Mouse (Mus musculus) neural tube, embryonic 15.5 days (tissue): ENCODE measurements around the gene A930004D18Rik. TPM values are rescaled to one million over a fixed set of nuclear protein-coding genes. Genes with fewer than 3 reads are reported as not detected.

Experiments used
- ATAC-seq: fragments of 200-750 bp; cut with Nextera tagmentation; 2 replicates; pipeline ENCODE4 v1.8.0; 2017; ENCODE audit warnings: mild to moderate bottlenecking, moderate TSS enrichment, moderate library complexity; ENCODE audit not compliant: low FRiP score
- H3K27ac ChIP-seq: fragments of 300-500 bp; sonication (generic); replicated peaks from 2 replicates; pipeline ENCODE4 v1.5.1; 2015; ENCODE audit warnings: mild to moderate bottlenecking, inconsistent platforms
- H3K27me3 ChIP-seq: fragments of 300-500 bp; sonication (generic); replicated peaks from 2 replicates; pipeline ENCODE4 v1.6.1; 2015; ENCODE audit warnings: inconsistent platforms
- H3K36me3 ChIP-seq: fragments of 300-500 bp; sonication (generic); 2 replicates; pipeline ENCODE4 v1.6.1; 2015; ENCODE audit warnings: inconsistent platforms
- H3K4me1 ChIP-seq: fragments of 300-500 bp; sonication (generic); 2 replicates; pipeline ENCODE4 v1.6.1; 2015; ENCODE audit warnings: inconsistent platforms
- H3K4me2 ChIP-seq: fragments of 300-500 bp; sonication (generic); 2 replicates; pipeline ENCODE4 v1.6.1; 2015; ENCODE audit warnings: inconsistent platforms, mild to moderate bottlenecking, moderate library complexity
- H3K4me3 ChIP-seq: fragments of 300-500 bp; sonication (generic); replicated peaks from 2 replicates; pipeline ENCODE4 v1.5.1; 2015; ENCODE audit warnings: mild to moderate bottlenecking, inconsistent platforms
- H3K9ac ChIP-seq: fragments of 300-500 bp; sonication (generic); replicated peaks from 2 replicates; pipeline ENCODE4 v1.6.1; 2015; ENCODE audit warnings: mild to moderate bottlenecking, inconsistent platforms
- H3K9me3 ChIP-seq: fragments of 300-500 bp; sonication (generic); replicated peaks from 2 replicates; pipeline ENCODE4 v1.6.1; 2016; ENCODE audit warnings: inconsistent platforms
- WGBS: fragments of 180-500 bp; shearing (Covaris S2); methylation state at CpG from one replicate; pipeline ENCODE4 v1.1.7; 2015; ENCODE audit warnings: mixed read lengths; 5-methylcytosine and 5-hydroxymethylcytosine counted together
- polyA plus RNA-seq: library from polyadenylated mRNA; unstranded; fragments of >200 nt; fragmentation: Nextera tagmentation; extraction: Ambion mirVana; gene quantifications from 2 replicates; pipeline ENCODE4 v1.2.1, GENCODE M21; 2015

The A930004D18Rik gene
- polyA plus RNA-seq, 1 experiment from 2014 or later = 13.1 TPM

DNA sequence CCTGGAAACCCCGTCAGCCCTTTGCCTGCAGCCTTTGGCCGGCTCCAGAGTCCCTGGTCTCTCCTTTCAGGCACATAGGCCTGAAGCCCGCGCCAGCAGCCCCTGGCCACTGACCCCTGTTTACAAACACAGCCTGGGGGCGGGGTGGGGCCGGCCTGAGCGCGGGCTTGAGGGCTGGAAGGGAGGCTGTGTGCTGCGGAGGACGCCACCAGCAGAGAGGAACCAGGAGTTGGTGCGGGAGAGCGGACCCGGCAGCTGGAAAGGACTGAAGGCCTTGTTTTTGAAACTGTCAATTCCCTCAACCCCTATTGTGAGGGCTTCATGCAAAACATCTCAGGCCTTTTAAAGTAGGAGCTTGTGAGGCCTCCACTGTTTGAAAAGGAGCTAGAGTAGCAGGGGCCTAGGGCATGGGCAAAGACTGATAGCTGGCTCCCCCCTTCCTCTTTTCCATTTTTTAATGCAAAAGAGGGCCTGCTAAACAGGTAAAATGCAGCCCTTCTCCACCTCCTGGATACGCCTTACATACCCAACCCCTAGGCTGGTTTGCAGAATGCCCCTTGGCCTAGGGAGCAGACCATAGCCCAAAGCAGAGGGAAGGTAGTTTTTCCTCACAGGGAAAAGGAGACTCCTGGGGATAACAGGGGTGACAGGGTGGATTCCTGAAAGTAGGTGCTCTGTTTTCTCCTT, 3.8 kb upstream of the A930004D18Rik start:
- ATAC-seq = peak; percentile 61; the same call in 1 of the 2 replicates
- Histone ChIP-seq H3K4me2 (peak overlapping the region; percentile 62), H3K9ac (peak overlapping the region; percentile 38), H3K36me3 (no peaks in the 10 kb centered on the region), H3K27me3 (no peaks in the 10 kb centered on the region), H3K4me3 (peak overlapping the region; percentile 8; the same call in 1 of the 2 replicates), H3K27ac (peak overlapping the region; percentile 73), H3K9me3 (no peaks in the 10 kb centered on the region), H3K4me1 (peaks cover 59% of the 10 kb centered on the region)
- WGBS = 11% methylated on average over 14 of the region's 14 CpGs

DNA sequence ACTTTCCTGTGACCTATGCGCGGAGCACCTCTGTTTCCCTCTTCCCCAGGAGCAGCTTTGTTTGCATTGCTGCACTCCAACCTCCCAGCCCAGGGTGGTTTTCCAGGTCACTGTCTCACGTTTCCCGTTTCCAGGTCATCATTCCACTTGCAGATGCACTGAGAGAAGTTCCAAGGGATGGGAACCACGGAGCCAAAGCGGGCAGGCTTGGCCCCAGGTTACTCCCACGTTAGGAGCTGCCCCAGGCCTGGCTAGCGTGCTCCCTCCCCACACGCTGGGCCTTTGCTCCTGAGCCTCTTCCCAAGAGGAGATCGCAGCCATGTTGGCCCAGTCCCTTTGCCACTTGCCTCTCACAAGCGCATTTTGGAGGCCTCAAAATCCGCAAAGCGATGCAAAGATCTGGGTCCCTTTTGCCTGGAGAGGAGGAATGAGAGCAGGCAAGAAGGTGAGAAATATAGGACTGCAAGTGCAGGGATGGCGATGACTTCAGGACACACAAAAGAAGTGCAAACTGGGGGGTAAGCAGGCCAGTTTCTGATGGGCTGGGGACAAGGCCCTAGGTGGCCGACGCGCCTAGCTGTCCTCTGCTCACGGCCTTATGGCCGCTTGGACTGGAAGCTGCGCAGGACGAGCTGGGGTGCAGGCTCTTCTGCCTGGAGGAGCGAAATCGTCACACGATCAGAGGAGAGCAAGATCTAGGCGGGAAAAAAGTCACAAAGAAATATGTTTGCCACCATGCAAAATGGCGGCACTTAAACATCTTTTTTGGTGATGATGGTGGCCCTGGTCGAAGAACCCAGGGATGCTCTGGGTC, 3.0 kb upstream of the A930004D18Rik start:
- WGBS = 15% methylated on average over 27 of the region's 27 CpGs
- H3K27ac ChIP-seq = peak overlapping the region; percentile 73
- H3K4me3 ChIP-seq = 0 out of 2 replicates have a peak overlapping the region, but pooled peaks have one; percentile 8
- peak overlapping the region; percentile 38 for H3K9ac ChIP-seq
- H3K4me2 ChIP-seq = peak overlapping the region; percentile 62
- H3K27me3 ChIP-seq = no peaks in the 10 kb centered on the region
- no peaks in the 10 kb centered on the region for H3K9me3 ChIP-seq
- no peaks in the 10 kb centered on the region for H3K36me3 ChIP-seq
- peaks cover 52% of the 10 kb centered on the region for H3K4me1 ChIP-seq
- ATAC-seq = peak; percentile 39; the same call in 1 of the 2 replicates

DNA sequence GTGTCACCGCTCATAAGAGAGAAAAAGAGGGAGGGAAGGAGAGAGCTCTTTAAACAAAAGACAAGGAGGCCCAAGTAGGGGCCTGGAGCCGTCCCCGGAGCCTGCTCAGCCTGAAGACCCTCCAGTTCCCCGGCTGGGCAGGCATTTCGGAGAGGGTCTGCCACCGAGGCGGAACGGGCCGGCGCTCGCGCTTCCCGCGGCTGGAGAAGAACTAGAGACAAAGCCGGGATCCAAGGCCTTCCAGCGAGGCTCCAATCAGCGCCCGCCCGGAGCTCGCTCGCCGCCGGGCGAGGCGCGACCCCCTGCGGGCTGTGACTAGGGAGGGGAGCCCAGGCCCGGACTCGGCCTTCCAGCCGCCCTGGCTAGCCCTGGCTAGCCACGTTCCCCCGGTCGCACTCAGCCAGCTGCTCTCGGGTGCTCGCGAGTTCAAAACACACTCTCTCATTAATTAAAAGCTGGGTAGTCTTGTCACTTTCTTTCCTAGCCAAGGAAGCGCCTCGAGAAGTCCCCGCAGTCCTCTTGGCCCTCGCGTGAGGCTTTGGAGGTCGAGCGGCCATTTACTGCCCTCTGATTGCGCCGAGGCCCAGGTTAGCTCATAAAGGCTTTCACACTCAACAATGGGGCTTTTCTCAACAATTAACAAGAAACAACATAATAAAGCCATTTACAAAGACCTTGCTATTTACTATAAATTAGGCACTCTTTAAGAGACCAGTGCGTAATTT, 2.2 kb upstream of the A930004D18Rik start:
- Histone ChIP-seq H3K36me3 (no peaks in the 10 kb centered on the region), H3K4me3 (peak overlapping the region; percentile 29), H3K4me2 (peak overlapping the region; percentile 62), H3K9ac (peak overlapping the region; percentile 38), H3K4me1 (peaks cover 44% of the 10 kb centered on the region), H3K27me3 (no peaks in the 10 kb centered on the region), H3K27ac (peak overlapping the region; percentile 73), H3K9me3 (no peaks in the 10 kb centered on the region)
- 4% methylated on average over 46 of the region's 46 CpGs for WGBS
- ATAC-seq = peak; percentile 60; the same call in 1 of the 2 replicates

DNA sequence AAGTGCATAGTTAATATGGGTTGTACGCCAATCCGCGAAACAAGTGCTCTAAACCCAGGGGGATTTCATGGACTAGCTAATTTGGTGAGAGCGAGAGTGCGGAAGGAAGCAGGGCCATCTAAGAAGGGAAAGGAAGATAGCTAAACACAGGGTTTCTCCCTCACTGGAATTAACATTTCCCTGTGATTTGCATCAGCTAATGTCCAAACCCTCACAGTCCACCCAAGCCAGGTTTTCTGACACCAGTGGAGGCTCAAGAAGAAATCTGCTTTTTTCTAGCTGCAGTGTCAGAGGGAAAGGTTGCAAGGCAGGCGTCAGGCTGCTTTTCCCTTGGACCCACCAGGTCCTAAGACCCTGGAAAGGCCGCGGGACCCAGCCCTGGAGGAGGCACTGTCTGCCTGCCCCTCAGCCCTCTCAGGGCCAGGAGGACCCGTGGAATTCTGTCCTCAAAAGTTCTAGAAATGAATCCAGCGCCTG, 1.4 kb upstream of the A930004D18Rik start:
- no peaks in the 10 kb centered on the region for H3K9me3 ChIP-seq
- no peak overlapping the region for H3K4me3 ChIP-seq
- H3K4me2 ChIP-seq = peak overlapping the region; percentile 62
- no peaks in the 10 kb centered on the region for H3K27me3 ChIP-seq
- ATAC-seq = no peak
- H3K27ac ChIP-seq = no peak overlapping the region
- H3K36me3 ChIP-seq = no peaks in the 10 kb centered on the region
- WGBS = 40% methylated on average over 10 of the region's 10 CpGs
- H3K4me1 ChIP-seq = peaks cover 41% of the 10 kb centered on the region
- H3K9ac ChIP-seq = no peak overlapping the region; the same call in 1 of the 2 replicates

DNA sequence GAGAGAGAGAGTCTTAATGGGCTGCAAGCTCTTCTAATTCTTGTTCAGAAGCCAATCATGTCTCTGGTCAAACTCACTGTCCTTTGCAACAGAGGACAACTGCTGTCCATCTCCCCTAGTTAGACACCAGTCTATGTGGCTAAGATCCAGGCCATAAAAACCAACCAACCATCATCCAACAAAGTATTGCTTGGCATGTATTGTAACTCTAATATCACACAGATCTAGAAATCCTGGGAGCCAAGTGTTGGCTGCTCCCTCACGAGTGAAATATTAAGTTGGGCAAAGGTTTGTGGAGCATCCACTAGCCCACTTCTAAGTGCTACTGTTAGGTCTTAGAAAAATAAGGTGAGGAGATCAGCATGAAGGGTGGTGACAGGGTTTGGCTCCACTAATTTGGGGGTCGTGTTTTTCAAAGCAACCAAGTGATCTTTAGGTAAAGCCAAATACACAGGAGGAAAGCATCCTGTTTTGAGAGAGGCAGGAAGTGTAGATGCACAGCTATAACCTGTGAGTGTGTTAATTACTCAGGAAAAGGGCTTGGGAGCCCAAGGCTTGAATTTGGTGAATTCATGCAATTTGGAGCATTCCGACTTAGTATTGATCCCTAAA, 710 bp upstream of the A930004D18Rik start:
- H3K27ac ChIP-seq = no peak overlapping the region
- no peaks in the 10 kb centered on the region for H3K9me3 ChIP-seq
- ATAC-seq = no peak
- no peak overlapping the region for H3K9ac ChIP-seq
- H3K4me2 ChIP-seq = no peak overlapping the region
- 65% methylated on average over 3 of the region's 3 CpGs for WGBS
- peaks cover 46% of the 10 kb centered on the region for H3K4me1 ChIP-seq
- no peaks in the 10 kb centered on the region for H3K36me3 ChIP-seq
- no peaks in the 10 kb centered on the region for H3K27me3 ChIP-seq
- no peak overlapping the region for H3K4me3 ChIP-seq

DNA sequence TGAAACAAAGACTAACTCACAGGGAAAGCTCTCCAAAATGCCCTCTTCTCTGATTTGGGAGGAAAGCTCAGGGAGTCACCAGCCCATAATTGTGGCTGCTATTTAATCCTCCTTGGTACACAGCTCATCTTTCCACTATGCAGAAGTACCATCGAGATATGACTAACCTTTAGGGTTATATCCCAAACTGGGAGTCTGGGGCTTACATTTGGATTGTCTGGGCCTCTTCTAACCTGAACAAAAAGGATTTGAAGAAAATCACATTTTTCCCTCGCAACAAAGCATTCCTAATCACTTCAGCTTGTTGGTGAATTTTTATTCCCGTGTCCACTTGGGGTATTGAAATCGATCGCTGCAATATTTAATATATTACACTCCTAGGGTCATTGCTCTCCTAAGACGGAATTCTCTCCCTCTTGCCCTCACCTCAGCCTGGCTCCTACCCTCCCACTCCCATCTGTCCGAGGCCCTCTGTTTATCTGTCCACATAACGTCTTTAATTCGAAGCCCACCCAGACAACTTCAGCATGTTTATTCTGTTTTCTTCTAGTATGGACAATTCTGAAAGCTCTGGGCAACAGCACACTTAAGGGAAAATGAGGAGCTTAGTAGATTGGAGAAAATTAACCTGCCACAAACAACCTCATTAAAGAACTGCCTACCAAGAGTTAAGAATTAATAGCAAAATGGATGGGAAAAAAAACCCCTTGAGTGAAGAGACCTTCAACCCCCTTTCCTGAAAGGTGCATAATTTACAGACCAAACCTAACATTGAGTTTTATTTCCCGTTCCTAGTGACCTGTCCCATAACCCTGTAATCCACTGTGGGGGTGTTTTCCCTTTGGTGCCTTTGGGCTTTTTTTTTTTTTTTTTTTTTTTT, 2.9 kb downstream of the A930004D18Rik start:
- Histone ChIP-seq H3K9ac (no peak overlapping the region), H3K4me1 (peaks cover 42% of the 10 kb centered on the region), H3K9me3 (no peaks in the 10 kb centered on the region), H3K27ac (no peak overlapping the region), H3K4me3 (no peak overlapping the region), H3K36me3 (no peaks in the 10 kb centered on the region), H3K27me3 (no peaks in the 10 kb centered on the region), H3K4me2 (no peak overlapping the region)
- 60% methylated on average over 10 of the region's 10 CpGs for WGBS
- no peak for ATAC-seq

DNA sequence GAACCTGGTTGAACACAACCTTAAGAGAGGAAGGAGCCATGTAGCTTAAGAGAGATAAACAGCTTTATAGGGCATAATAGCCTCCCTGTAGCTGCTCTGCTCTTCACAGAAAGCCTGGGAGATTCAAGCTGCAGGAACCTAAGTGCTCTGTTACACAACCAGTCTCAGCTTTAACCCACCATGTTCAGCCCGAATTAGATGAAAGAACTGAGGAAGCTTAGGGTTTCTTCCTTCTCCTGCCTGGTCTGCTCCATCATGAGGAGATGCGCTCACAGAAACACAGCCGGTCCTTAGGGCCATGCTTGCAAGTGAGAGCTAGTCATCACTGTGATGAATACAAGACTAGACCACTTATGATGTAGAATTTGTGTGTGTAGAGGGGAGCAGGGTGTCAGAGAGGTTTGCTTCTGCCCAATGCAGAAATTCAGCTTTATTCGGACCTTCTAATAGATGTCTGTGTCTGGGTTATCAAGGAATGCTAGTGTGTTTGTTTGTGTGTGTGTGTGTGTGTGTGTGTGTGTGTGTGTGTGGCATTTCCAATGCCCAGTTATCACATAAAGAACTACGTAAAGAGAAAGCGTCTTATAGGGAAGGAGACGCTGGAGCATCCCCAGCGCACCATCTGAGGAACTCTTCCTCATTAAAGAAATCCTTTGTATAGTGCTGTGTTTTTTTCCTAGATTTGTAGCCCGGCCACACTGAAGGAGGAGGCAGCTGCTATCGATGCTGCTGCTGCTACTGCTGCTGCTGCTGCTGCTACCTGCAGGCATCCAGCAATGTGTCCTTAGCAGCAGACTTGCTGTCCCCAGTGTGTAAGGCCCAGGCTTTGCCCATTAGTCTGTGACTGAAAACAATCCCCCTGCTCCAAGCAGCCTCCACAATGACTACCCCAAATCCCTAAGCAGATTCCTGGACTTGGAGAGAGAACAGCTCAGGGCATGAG, 4.1 kb downstream of the A930004D18Rik start:
- Histone ChIP-seq H3K4me2 (no peak overlapping the region), H3K27me3 (no peaks in the 10 kb centered on the region), H3K9ac (no peak overlapping the region), H3K9me3 (no peaks in the 10 kb centered on the region), H3K4me1 (peaks cover 36% of the 10 kb centered on the region), H3K36me3 (no peaks in the 10 kb centered on the region), H3K27ac (peak overlapping the region; percentile 50; the same call in 1 of the 2 replicates), H3K4me3 (no peak overlapping the region)
- ATAC-seq = no peak
- WGBS = 39% methylated on average over 10 of the region's 10 CpGs

GRCm38 (mm10) chr2:18032538-18032895, 5.0 kb downstream of the A930004D18Rik start:
- Histone ChIP-seq H3K9me3 (no peaks in the 10 kb centered on the region), H3K27ac (no peak overlapping the region), H3K9ac (no peak overlapping the region), H3K4me1 (peaks cover 36% of the 10 kb centered on the region), H3K36me3 (no peaks in the 10 kb centered on the region), H3K4me2 (0 out of 2 replicates have a peak overlapping the region, but pooled peaks have one; percentile 84), H3K4me3 (no peak overlapping the region), H3K27me3 (no peaks in the 10 kb centered on the region)
- 65% methylated on average over 5 of the region's 5 CpGs for WGBS
- no peak for ATAC-seq

DNA sequence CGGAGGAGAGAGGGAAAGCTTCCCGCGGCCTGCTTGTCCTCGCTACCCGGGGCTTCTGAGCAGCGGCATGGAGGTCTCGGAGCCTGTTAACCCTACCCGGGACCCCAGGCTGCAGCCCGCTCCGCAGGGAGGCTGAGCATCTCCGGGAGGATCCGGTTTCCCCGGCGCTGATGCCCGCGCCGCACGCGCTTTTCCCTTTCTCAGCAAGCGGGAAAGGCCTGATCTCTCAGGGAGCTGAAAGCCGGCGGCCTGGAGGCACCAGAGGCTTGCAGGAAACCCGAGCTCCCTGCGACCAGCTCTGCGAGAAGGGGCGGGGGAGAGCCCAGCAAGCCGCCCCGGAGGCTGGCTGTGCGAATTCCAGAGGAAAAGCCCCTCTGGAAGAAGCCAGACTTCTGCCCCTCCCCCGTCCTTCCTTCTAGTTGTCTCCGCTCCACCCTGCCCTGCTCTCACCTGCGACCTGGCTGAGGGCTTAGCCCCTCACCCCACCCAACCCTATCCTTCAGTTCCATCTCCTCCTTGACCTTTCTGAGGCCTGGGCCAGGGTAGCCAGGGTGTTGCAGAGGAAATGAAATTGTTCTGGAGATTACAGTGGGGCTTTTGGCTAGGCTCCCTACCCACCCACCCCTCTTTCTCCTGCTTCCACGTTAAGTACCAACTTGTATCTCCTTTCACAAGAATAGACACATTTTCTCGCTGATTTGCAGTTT, 5.6 kb downstream of the A930004D18Rik start:
- Histone ChIP-seq H3K4me1 (peaks cover 40% of the 10 kb centered on the region), H3K4me2 (peak overlapping the region; percentile 84), H3K27ac (no peak overlapping the region), H3K36me3 (no peaks in the 10 kb centered on the region), H3K4me3 (peak overlapping the region; percentile 38), H3K9me3 (no peaks in the 10 kb centered on the region), H3K9ac (peak overlapping the region; percentile 42), H3K27me3 (no peaks in the 10 kb centered on the region)
- ATAC-seq = no peak
- 5% methylated on average over 33 of the region's 34 CpGs for WGBS
